ENCODE assay signal across 18 mouse cellular contexts in genomic region chr5:119857052-119857451, GRCm38 (mm10). TPM values are rescaled to one million over a fixed set of nuclear protein-coding genes. Genes with fewer than 3 reads are reported as not detected.
"Had no signal": no experiment of that assay in that cellular context is flagged by ENCODE, and none has a peak within 500 bp of the region (broad histone marks: within the 10 kb centered on the region; RNA-seq: fewer than 3 reads in every experiment).

No protein-coding gene starts in this region.

- H3K9ac ChIP-seq: liver, embryonic 15.5 days; lung, embryonic 14.5 days; midbrain, embryonic 12.5 days; stomach, embryonic 15.5 days had no signal

- H3K9me3 ChIP-seq: limb, embryonic 10.5 days; liver, embryonic 15.5 days; midbrain, embryonic 12.5 days; stomach, embryonic 15.5 days had no signal

- H3K36me3 ChIP-seq: liver, embryonic 15.5 days; midbrain, embryonic 12.5 days; stomach, embryonic 15.5 days had no signal

- H3K27ac ChIP-seq: left cerebral cortex, adult 2 months; limb, embryonic 10.5 days; liver, embryonic 15.5 days; macrophage; midbrain, embryonic 12.5 days; stomach, embryonic 15.5 days had no signal

- H3K4me3 ChIP-seq: left cerebral cortex, adult 2 months; limb, embryonic 10.5 days; liver, embryonic 15.5 days; megakaryocyte, embryonic 14.5 days; midbrain, embryonic 12.5 days; stomach, embryonic 15.5 days had no signal

- H3K4me2 ChIP-seq: liver, embryonic 11.5 days; liver, embryonic 15.5 days; lung, embryonic 14.5 days; midbrain, embryonic 12.5 days; stomach, embryonic 15.5 days had no signal

- H3K4me1 ChIP-seq: limb, embryonic 10.5 days; liver, embryonic 15.5 days; midbrain, embryonic 12.5 days; stomach, embryonic 15.5 days had no signal

- DNase-seq: kidney, adult 2 months; kidney, postnatal 25 days; lung, embryonic 14.5 days; right cerebral cortex, postnatal 14 days; thymus, adult 2 months; thymus, postnatal 25 days had no signal

RNA-seq across cellular contexts. Expression of gene Tbx5, which starts 24.6 kb away (rescaled TPM):
- total RNA-seq: layer of hippocampus, postnatal 25 days; left cerebral cortex, adult 2 months; left cerebral cortex, postnatal 14 days; midbrain, postnatal 0 days had no signal
- polyA plus RNA-seq: macrophage; spleen, adult 2 months had no signal
